Mouse (Mus musculus): Measurements from ENCODE around the gene Fam19a2.

- TF ChIP-seq EP300 (IDR thresholded peaks at IDR 0.05; ENCODE audit: low read depth) (no peak), CTCF (IDR thresholded peaks at IDR 0.05; ENCODE audit: low read depth) (no peak)
These were observed 152.2 kb downstream of the Fam19a2 start for GRCm38 (mm10) chr10:123416024-123416423.
